Mouse (Mus musculus): ENCODE measurements around the gene Kcnd1.

Kcnd1 gene

GRCm38 (mm10) chrX:7859191-7859753, 37.2 kb downstream of the Kcnd1 start:
- no peak for DNase-seq

DNA sequence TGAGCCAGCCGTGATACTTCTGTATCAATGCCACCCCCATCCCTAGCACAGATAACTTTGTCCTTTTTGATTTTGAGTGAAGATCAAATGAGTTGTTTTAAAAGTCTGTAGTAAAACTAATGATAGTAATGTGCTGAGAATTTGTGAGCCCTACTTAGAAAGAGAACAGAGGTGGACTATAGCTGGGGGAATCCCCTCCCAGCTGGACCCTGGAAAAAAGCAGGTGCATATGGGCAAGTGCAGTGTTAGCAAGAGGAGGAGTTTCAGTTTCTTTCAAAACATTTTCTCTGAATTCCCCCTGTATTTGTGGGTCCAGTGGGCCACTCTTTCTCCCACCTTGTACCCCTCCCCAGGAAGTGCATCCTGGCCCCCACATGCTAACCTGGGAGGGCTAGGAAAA, 41.1 kb downstream of the Kcnd1 start:
- no peak for DNase-seq

DNA sequence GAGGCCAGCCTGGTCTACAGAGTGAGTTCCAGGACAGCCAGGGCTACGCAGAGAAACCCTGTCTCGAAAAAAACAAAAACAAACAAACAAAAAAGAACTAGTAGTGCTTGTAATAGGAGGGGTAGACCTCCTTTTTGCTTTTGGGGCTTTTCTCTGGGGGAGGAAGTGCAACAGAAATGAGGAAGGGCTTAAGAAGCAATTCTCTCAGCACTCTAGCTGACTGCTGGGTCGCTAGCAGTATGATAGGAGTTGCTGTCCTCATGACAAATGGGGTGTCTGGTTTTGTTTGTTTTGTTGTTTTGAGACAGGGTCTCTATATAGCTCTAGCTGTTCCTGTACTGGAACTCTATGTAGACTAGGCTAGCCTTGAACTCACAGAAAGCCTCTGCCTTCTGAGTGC, 42.5 kb downstream of the Kcnd1 start:
- no peak for DNase-seq

DNA sequence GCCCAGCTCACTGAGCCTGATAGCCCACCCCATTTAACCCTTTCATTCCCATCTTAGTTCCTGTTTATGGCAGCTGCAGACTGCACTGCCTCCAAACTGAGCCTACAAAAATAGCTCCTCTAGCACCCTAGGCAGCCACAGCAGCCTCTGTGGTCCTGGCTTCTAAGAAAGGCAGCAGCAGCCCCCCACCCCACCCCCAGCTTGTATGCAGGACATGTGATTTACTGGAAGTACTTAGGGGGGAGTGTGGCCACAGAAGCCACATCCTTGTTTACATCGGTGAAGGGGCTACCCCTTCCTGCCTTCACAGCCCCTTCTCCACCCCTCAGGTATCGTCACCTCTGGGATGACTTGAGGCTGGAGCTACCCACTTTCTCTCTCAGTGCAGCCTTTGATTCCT, 43.3 kb downstream of the Kcnd1 start:
- no peak for DNase-seq

DNA sequence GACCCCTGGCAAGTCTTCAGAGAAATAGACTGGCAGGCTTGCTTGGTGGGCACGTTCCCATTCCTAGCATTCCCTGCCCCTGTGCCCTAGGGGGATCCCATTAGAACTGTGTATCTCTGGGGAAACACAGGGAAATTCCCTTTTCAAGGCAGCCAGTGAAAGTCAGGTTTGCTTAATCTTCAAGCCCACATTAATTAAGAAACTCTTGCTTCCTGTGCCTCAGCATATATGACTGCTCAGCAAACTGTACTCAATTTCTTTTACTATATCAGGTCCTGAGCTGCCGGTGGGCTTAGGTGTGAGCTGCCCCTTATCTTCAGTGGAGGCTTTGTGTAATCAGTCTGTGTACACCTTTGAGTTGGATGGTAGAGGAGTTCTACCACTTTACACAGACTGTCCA, 43.7 kb downstream of the Kcnd1 start:
- DNase-seq, result no peak

GRCm38 (mm10) chrX:7867141-7867540, 45.1 kb downstream of the Kcnd1 start:
- DNase-seq, result no peak

DNA sequence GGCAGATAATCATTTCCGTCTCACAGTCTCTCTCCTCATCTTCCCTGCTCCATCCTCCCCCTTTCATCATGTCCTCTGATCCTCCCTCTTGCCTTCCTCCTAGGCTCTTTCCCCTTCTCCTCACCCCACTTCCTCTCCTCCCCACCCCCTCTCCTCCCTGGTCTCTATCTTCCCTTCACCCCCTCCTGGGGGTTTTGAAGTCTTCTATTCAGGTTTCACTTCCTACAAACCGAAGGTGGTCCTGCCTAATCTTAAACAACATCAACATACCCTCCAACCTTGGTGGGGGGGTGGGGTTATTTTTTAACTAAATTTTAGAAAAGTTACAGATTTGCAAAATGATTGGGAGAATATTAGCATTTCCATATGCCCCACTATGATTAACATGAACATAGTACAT, 46.4 kb downstream of the Kcnd1 start:
- DNase-seq, result no peak

- no peak for DNase-seq
Observed at GRCm38 (mm10) chrX:7869826-7870225, 47.7 kb downstream of the Kcnd1 start.

GRCm38 (mm10) chrX:7878007-7878419, 55.9 kb downstream of the Kcnd1 start, which contains the start of gene Pim2:
Pim2 (plus strand) TSS chrX:7878262.
- peak; percentile 85 for DNase-seq

DNA sequence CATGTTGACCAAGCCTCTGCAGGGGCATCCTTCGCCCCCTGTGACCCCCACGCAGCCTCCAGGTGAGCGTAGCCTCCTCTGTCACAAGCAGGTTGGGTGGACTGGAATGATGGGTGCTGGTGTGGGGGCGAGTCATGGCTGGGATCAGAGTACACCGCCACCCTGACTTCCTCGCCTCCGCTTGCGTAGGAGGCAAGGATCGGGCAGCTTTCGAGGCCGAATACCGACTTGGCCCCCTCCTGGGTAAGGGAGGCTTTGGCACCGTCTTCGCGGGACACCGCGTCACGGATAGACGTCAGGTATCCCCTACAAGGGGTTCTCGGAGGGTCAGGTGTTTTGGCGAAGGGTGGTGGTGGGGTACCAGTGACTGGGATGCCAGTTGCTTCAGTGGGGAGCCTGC, 56.4 kb downstream of the Kcnd1 start:
- DNase-seq, result no peak

DNA sequence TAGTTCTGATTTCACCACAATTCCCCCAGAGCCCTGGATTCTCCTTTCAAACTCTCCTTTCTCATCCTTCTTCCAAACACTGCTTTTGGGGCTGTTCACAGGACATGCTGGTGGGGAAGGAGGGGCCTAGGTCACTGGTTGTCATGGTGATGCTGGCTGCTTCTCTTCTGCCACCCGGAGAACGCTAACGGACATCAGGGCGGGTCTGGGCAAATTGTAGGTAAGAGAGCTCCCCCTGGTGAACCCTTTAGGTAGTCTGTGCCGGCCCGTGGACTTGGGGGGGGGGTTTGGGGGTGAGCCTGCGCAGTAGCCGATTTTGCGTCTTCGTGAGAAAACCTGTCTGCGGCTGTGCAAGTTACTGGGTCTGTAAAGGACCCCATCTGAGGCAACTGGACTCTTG, 57.7 kb downstream of the Kcnd1 start:
- DNase-seq, result peak; percentile 69

DNA sequence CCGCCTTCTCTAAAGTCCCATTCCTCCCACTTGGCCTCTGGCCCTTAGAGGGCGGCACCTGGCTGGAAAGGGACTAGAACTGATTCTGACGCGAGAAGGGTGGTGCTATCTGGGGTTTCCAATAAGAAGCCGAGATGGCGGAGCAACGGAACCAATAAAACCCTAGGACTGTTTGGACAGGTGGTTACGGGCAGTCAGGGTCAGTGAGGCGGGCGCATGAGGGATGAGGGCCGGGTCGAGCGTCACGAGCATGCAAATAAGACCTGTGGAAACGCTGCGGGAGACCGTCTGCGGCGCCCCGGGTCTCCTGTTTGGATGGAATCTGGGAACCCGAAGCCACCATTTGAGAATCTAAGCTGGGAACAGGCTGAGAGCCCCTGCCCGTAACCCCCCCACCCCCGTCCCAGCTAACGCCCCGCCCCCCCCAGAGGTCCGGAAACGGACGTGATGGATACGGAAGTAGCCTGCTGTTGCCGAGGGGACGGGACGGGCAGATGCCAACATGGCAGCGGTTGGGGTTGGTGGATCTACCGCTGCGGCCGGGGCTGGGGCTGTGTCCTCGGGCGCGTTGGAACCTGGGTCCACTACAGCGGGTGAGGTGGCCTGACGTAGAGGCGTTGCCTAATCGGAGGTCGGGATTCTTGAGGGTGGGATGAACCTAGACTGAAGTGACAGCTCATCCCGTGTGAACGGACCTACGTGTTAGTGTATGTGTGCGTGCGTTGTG, 61.9 kb downstream of the Kcnd1 start, which contains the start of gene Slc35a2:
Gene Slc35a2 (plus strand): TSS at position 188 of the 727 bp plus-strand sequence.
- peak; percentile 87 for DNase-seq

Data from kidney, postnatal 10 days (tissue).